Mouse (Mus musculus) skeletal muscle tissue, adult 2 months (tissue): ENCODE data around the gene Gm14326.
"Not testable (repeated sequence)": the region's sequence is repeated elsewhere in the genome, so short reads cannot be mapped to it uniquely, and the experiment has no call there.

Experiments used
- DNase-seq: peaks from one replicate; pipeline ENCODE4 v3.0.0-alpha.2; 2012; ENCODE audit warnings: low read depth, low spot score

Gm14326 gene

DNA sequence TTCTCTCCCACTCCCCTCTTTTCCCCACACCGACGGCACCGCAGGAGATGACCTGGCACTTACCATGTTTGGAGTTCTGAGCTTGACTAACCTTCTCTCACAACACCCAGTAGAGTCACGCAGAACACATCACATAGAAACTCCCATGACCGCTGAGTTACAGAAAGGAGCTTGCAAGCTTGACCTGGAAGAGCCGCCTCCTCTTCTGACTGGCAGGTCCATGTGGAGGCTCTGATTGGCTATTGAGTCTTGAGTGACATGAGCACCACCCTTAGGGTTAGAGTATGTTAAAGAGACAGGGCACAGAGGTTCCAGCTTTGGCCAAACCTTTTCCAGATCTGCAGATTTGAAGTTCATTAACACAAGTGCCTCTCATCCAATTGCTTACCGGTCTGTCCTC lies at the start of gene Gm14326:
Gene Gm14326 (minus strand): TSS at position 153 of the 400 bp plus-strand sequence.
- peak; percentile 8 for DNase-seq

DNA sequence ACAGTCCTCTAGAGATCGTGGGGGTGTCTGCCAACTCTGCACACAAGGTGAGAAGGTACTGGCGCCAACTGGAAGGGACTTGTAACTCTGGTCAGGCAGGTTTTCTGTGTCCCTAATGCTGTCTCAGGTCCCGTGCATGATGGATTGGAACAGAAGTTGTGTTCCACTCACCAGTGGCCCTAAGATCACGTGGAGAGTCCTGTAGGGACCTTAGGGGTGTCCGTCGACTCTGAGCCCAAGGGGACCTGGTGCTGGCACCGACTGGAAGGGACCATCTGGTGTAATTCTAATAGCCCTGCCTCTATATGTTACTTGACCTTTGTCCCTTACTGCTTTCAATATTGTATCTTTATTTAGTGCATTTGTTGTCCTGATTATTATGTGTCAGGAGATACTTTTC lies 17.7 kb upstream of the Gm14326 start:
- not testable (repeated sequence) for DNase-seq

DNA sequence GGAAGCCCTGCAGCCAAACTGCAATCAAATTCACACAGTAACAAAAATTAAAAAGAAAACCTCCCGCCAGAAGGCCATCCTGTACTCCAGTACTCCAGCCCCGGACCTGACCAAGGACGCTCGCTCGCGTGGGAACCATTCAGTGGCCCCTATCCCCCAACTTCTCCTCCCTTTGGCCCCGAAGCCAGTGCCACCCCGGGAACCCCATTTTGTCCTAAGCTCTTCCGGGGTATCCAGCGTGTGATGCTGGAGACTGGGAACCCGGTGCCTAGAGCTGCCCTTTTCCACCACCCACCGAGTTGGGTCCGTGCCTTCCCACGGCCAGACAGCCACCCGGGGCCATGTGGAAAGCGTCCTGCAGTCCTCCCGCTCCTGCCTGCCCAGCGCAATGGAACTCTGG lies 363 bp downstream of the Gm14326 start:
- not testable (repeated sequence) for DNase-seq

- DNase-seq, result not testable (repeated sequence)
These were observed 31.5 kb downstream of the Gm14326 start, which contains the start of gene Zfp972 for GRCm38 (mm10) chr2:177925563-177926103. Zfp972 (minus strand) TSS chr2:177925613.

DNA sequence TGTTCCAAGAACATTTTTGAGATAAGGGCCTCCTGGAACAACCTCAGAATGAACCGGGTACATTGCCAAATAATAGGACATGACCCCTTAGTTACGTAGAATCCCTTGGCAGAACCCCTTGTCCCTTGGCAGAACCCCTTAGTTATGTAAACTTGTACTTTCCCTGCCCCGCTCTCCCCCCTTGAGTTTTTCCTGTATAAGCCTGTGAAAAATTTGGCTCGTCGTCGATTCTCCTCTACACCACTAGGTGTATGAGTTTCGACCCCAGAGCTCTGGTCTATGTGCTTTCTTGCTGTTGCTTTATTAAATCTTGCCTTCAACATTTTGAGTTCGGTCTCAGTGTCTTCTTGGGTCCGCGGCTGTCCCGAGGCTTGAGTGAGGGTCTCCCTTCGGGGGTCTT lies 53.8 kb downstream of the Gm14326 start:
- not testable (repeated sequence) for DNase-seq

DNA sequence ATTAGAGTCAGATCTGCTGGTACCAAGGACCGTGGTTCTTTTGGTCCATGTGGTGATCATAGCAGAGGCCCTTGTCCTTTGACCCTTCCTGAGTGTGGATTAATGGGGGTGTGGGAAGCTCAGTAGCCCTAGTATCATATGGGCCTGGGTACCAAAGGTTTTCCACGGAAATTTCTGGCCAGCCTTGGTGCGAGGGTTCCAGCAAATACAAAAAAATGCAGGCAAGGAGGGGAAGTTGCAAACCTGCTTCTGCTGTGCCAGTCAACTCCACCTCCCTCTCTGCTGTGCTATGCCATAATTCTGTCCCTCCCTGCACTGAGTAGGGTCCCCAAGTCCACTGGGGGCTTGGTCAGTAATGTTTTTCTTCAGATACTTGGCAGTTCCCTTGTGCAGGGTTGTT lies 58.9 kb downstream of the Gm14326 start:
- not testable (repeated sequence) for DNase-seq

GRCm38 (mm10) chr2:177897046-177897578 lies 60.0 kb downstream of the Gm14326 start, which contains the start of gene Gm14327:
Gm14327 (plus strand) TSS chr2:177897096.
- DNase-seq, result not testable (repeated sequence)

- not testable (repeated sequence) for DNase-seq
These were observed 69.4 kb downstream of the Gm14326 start for GRCm38 (mm10) chr2:177887743-177888142.
